ENCODE assay signal across 17 mouse cellular contexts in the genomic region with DNA sequence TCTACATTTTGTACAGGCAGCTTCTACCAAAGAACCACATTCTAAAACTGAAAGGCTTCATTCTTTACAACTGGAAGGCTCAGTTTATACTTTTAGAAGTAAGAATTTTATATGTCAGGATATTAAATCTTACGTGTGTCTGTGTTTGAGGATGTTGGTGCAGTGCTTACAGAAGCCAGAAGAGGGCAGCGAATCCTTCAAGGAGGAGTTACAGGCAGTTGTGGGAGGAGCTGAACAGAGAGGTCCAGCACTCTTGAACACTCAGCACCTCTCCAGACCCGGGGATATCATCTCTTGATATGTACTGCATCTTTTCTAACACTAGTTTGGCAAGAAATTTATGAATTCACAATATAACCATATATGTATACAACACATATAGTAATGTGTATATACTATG.
DNase-seq lines count a peak whose midpoint lies in the region; ATAC-seq and TF ChIP-seq lines count a peak whose summit lies in the region.
"Had no signal": no experiment of that assay in that cellular context is flagged by ENCODE, and none has a peak within 500 bp of the region (broad histone marks: within the 10 kb centered on the region; RNA-seq: fewer than 3 reads in every experiment).

No protein-coding gene starts in this region.

- H3K27ac ChIP-seq in kidney, postnatal 0 days, result no peak overlapping the region
- H3K27ac ChIP-seq: heart, embryonic 13.5 days; limb, embryonic 10.5 days; liver, embryonic 14.5 days; midbrain, embryonic 13.5 days had no signal

- DNase-seq in adrenal gland, adult 2 months, result peak; percentile 5
- DNase-seq in adrenal gland, postnatal 25 days, result no peak
- peak; percentile 4 for DNase-seq in kidney, postnatal 0 days (ENCODE audit: low spot score)
- DNase-seq in kidney, postnatal 25 days, result no peak
- peak; percentile 64 for DNase-seq in R1 (ENCODE audit: low read depth, low spot score)
- DNase-seq in forelimb bud, embryonic 11.5 days (ENCODE audit: low read depth, low spot score), result peak; percentile 11
- DNase-seq in cerebellum, adult 8-10 months, result no peak
- DNase-seq in adipocyte (ENCODE audit: low spot score), result no peak
- DNase-seq: gastrocnemius, postnatal 25 days; kidney, adult 11 months; lung, postnatal 4 days; thymus, postnatal 4 days had no signal

- no peak overlapping the region for H3K4me2 ChIP-seq in kidney, postnatal 0 days (ENCODE audit: low read length)
- H3K4me2 ChIP-seq: heart, embryonic 13.5 days; midbrain, embryonic 13.5 days had no signal

- no peaks in the 10 kb centered on the region for H3K27me3 ChIP-seq in kidney, postnatal 0 days (ENCODE audit: insufficient read depth, low read length)
- H3K27me3 ChIP-seq: heart, embryonic 13.5 days; midbrain, embryonic 13.5 days had no signal

- peak; percentile 29; the same call in 1 of the 2 replicates for TF ChIP-seq CTCF in kidney, postnatal 0 days (IDR thresholded peaks at IDR 0.05; ENCODE audit: low read depth)

- ATAC-seq in kidney, postnatal 0 days (replicated peaks; ENCODE audit: low FRiP score, low read depth), result no peak
- ATAC-seq: midbrain, embryonic 13.5 days had no signal

- H3K4me3 ChIP-seq in kidney, postnatal 0 days (replicated peaks; ENCODE audit: low read depth, low read length), result no peak overlapping the region
- H3K4me3 ChIP-seq: heart, embryonic 13.5 days; limb, embryonic 10.5 days; midbrain, embryonic 13.5 days had no signal

- H3K4me1 ChIP-seq in kidney, postnatal 0 days (replicated peaks; ENCODE audit: insufficient read depth, low read length), result no peaks in the 10 kb centered on the region
- H3K4me1 ChIP-seq: heart, embryonic 13.5 days; limb, embryonic 10.5 days; midbrain, embryonic 13.5 days had no signal

- no peaks in the 10 kb centered on the region for H3K9me3 ChIP-seq in kidney, postnatal 0 days (replicated peaks; ENCODE audit: low read length)
- H3K9me3 ChIP-seq: G1E; heart, embryonic 13.5 days; limb, embryonic 10.5 days; midbrain, embryonic 13.5 days had no signal

- WGBS in kidney, postnatal 0 days, result 86% methylated on average over 3 of the region's 3 CpGs

- H3K36me3 ChIP-seq in kidney, postnatal 0 days (ENCODE audit: insufficient read depth, low read length), result no peaks in the 10 kb centered on the region
- H3K36me3 ChIP-seq: G1E; heart, embryonic 13.5 days; limb, embryonic 10.5 days; midbrain, embryonic 13.5 days had no signal

- no peak overlapping the region for H3K9ac ChIP-seq in kidney, postnatal 0 days (ENCODE audit: low read depth, low read length)
- H3K9ac ChIP-seq: heart, embryonic 13.5 days; liver, embryonic 14.5 days; midbrain, embryonic 13.5 days had no signal

Comparison
In these comparisons a context has a peak if more than half of its experiments do, and no peak if none do; other contexts are left out.
1. DNase-seq: peak in adrenal gland, adult 2 months (single experiment), kidney, postnatal 0 days (single experiment), R1 (single experiment) and forelimb bud, embryonic 11.5 days (single experiment); none in adrenal gland, postnatal 25 days (single experiment), kidney, postnatal 25 days (0 of 2), cerebellum, adult 8-10 months (single experiment) and adipocyte (single experiment).